Mouse (Mus musculus) liver, postnatal 0 days (tissue): ENCODE measurements around the gene Retsat.

ENCODE experiments used
- CTCF ChIP-seq: sonication (generic); IDR thresholded peaks from 2 replicates; pipeline ENCODE4 v1.5.1; 2016; ENCODE audit warnings: antibody characterized with exemption, low read depth
- EP300 ChIP-seq: IDR thresholded peaks from 2 replicates; pipeline ENCODE4 v1.6.1; 2016; ENCODE audit warnings: antibody characterized with exemption, low read depth, mild to moderate bottlenecking

- TF ChIP-seq CTCF = no peak
- no peak for TF ChIP-seq EP300
Observed at GRCm38 (mm10) chr6:72644576-72644975, 46.3 kb downstream of the Retsat start.
